Mouse (Mus musculus) cerebellum, postnatal 36 days (tissue): ENCODE measurements around the gene Sp6.

Experiments used
- DNase-seq, 2 experiments: peaks; one replicate each; pipeline ENCODE4 v3.0.0; 2021 to 2022; ENCODE audit warnings: mixed read lengths in 2 of 2

Gene Sp6

DNA sequence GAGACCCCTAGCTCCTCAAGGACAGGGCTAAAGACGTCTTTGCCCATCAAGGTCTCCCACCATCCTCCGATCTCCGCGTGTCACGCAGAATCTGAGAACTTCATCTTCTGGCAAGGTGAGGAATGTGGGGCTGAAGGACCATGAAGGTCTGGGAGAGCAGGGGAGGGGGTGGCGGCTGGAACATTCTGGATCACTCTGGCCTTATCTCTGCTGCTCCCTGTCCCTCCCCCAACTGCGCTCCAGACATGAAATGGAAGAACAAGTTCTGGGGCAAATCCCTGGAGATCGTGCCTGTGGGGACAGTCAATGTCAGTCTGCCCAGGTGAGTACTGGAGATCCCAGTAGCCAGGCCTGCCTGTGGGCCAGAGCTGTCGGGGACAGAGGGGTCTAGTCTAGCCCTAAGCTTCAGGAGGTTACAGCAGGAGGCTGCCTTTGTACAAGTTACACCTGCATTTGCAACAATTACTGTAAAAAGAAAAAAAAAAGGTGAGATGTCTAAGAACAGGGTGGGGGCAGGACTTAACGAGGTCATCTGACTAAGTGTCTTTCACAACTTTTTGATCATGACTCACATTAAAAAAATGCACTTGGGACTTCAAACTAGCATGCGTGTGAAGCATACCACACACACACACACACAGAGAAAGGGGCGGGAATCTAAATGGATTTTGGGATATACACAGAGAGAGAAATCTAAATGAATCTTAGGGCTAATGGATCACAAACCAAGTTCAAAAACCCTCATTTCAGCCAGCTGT, 52.5 kb downstream of the Sp6 start:
- DNase-seq, result no peak

DNA sequence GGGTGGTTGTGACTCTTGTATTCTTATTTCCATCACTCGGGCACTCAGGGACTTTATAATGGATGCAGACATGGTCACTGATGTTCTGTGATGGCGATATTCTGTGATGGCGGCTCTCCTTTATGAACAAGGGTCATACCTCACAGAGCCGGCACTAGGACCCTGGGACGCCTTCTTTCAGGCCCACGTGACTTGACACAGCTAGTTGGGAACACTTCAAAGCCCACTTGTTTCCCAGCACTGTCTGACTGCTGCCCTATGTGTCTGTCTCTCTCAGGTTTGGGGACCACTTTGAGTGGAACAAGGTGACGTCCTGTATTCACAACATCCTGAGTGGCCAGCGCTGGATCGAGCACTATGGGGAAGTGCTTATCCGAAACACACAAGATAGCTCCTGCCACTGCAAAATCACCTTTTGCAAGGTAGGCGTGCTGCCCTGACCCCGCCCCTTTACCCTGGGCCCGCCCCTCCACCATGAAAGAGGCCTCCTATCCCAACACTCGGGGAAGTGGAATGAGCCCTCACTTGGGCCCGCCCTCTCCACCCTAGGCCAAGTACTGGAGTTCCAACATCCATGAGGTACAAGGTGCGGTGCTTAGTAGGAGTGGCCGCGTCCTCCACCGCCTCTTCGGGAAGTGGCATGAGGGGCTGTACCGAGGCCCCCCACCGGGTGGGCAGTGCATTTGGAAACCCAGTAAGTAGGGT, 53.6 kb downstream of the Sp6 start:
- DNase-seq, result no peak

DNA sequence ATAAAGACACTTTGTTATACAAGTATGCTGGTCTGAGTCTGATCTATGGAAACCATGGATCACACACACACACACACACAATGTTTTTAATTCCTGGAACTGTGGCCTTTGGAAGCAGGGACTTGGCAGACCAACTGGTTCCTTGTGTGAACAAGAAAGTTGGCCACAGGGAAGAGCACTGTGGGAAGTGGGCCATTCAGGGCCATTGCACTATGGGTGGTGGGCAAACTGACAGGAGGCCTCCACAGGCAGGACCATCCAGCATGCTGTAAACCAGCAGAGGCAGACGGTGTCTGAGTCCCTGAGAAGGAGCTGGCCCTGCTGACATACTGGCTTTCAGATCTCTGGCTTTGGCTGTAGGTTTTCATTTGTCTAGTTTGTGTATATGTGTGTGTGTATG, 56.1 kb downstream of the Sp6 start:
- DNase-seq, result no peak

- no peak for DNase-seq
These were observed 56.6 kb downstream of the Sp6 start for GRCm38 (mm10) chr11:97069770-97070169.

DNA sequence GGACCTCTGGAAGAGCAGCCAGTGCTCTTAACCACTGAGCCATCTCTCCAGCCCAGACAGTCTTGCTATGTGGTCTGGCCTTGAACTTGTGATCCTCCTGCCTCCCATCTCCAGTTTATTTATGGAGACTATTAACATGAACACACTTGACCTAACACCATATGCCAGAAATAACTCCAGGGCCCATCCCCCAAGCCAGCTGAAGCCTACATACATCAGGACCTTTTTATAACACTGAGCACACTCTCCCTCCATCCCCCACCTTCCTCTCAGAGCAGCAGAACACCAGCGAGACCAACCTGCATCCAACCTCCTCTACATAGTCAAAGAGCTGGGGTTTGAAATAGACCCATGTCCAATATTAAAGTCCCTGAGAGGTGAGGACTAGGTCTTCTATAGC, 57.9 kb downstream of the Sp6 start:
- no peak for DNase-seq

DNA sequence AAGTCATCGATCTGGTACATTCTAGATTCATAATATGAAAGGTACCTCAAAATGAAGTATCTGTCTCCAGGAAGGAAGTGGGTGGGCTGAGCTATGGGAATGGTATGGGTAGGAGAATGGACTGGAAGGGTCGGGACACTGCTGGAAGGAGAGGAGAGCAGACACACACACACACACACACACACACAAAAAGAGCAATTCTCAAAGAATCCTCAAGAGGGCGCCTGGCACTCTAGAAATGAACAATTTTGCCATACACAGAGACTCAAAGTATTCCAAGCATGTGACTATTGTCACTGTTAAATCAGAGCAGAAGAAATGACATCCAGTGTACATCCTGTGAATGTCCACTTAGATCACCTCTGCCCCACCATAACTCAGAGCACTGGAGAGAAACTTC, 59.3 kb downstream of the Sp6 start:
- DNase-seq, result peak; percentile 39 to 54

DNA sequence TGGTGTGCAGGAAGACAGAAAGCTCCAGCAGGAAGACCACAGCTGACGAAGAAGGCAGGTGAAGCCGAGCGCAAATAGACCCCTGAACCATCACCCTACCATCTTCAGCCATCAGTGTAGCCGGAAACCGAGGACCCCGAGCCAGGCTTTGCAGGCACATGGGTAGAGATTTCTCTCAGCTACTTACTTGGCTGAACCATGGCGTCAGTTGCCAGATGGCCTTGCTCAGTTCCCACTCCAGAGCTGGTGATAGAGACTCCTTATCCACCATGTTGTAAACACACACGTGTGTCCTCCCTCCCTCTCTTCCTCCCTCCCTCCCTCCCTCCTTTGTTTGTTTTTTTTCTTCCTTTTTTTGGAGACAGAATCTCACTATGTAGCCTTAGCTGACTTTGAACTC, 61.0 kb downstream of the Sp6 start:
- no peak for DNase-seq
